Mouse (Mus musculus) adrenal gland, postnatal 14 days (tissue): ENCODE results near the gene Fxyd3. TPM values are rescaled to one million over a fixed set of nuclear protein-coding genes. Genes with fewer than 3 reads are reported as not detected.

Experiments used
- DNase-seq: peaks from one replicate; pipeline ENCODE4 v3.0.0; 2021; ENCODE audit warnings: mixed read lengths
- microRNA-seq, 2 experiments: library from miRNA; unstranded; fragments of <30 nt; microRNA quantifications; one replicate each; pipeline ENCODE4 v1.2.0; 2021
- total RNA-seq: library from RNA; stranded (reverse); gene quantifications from 2 replicates; pipeline ENCODE4 v1.2.3, GENCODE M21; 2021

Fxyd3 gene
- total RNA-seq, 1 experiment from 2014 or later = 5.6 TPM

DNA sequence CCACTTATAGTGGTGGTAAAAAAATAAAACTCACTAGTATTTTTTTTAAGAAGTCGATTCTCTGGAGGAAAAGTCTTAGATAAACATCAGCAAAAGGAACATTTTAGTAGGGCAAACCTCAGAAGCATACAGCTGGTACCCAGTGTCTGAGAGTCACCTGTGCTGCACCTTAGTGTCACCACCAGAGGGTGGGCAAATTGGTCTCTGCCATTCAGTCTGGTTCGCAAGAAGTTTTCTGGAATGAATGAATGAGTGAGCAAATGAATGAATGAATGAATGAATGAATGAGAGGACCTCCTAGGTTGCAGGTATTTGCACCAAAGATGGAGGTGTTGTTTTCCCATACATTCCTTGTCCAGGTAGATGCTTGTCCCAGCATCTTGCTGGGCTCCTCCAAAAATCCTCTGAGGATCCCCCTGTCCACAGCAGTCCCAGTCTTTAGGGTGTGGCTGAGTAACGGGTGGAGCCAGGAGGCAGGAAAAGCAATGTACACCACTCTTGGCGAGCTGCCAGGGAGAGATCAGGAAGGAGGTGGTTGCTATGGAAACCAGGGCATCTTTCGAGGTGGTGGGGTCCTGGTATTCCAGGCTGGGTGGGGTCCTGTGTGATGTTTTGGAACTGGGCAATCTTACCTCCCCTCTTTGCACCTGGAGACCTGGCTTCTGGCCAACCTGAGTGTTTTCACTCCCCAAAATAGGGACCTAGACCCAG lies 27.2 kb downstream of the Fxyd3 start:
- DNase-seq = no peak

DNA sequence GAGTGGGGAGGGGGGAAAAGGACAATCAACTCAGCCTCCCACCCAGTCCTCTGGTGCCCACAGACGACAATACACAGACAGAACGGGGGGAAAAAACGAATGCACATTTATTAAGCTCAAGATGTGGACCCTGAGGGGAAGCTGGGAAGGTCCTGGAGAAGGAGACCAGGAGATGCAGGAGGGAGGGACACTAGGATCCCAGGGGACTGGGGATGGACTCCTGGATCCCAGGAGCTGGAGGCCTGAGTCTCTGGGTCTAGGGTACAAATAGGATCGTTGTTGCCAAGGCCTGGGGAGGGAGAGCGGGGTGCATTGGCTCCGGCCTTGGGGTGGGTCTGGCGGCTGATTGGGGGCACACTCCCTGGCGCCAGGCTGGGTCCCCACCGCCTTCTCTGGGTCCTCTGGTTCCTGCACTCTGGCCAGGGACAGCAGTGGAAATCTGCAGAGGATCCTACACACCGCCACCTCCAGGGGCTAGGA lies 34.0 kb downstream of the Fxyd3 start, which contains the start of gene Fxyd5:
Gene Fxyd5 (minus strand): TSS at position 51 of the 480 bp plus-strand sequence.
- DNase-seq = no peak

GRCm38 (mm10) chr7:31041662-31042315 lies 34.7 kb downstream of the Fxyd3 start:
- peak; percentile 76 for DNase-seq

DNA sequence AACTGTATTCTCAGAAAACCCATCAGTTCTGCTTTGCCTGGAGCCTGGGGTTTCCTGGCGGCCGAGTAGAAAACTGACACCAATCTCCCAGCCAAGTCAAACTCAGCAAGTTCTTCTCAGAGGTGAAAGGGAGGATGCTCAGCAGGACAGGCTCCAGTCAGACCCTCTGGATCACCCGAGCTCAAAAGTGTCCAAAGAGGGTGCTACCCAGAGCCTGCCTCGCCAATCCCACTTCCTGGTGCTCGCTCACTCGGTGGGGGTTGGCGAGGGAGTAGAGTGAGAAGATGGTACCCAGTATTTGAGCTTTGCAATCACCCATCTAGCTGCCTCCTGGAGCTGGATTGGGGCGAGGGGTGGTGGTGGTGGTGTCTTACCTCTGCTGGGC lies 35.5 kb downstream of the Fxyd3 start:
- no peak for DNase-seq

DNA sequence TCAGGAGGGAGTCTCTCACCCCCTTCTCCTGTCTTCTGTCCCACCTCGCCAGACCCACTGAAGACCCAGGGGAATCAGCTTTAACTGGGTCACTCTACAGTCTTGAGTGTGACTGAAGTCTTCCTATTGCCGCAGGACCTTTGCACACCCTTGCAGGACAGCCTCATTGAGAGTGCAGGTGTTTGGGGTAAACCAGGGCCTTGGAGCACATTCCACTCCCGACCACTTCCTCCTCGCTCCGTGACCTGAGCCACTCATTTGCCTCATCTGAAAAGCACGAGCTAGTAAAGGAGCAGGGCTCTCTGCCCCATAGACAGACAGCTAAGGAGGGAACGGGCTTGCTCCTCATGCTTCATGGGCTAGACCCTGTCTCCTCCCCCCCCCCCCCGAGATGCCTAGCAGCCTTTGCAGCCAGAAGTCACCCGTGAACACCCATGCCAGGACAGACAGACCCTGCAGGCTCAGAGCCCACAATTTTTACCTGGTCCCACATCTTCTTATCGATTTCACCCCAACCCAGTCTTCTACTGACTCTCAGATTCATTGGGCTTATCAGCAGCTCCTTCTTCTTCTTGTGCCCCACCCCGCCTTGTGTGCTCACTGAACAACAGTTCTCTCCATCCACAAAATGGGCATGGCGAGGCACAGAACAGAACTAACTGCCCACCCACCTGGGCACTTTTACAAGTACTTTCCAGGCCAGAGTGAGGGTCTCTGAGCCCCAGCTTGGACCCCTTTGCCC lies 36.1 kb downstream of the Fxyd3 start:
- no peak for DNase-seq

DNA sequence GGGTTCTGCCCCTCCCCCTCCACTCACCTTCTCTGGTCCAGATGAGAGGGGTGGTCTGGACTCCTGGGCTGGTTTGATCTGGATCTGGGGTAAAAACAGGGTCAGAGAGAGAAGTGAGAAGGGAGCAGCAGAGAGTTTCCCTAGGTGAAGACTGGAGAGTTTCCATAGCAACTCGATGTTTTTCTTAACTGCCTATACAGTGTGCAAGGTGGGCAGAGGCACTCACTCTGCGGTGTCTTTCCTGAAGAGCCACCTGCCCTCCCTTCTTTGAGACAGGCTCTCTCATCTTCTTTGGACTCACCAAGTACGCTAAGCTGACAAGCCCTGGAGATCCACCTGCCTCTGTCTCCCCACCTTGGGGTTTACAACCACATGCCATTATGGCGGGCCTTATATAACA lies 37.5 kb downstream of the Fxyd3 start:
- no peak for DNase-seq

DNA sequence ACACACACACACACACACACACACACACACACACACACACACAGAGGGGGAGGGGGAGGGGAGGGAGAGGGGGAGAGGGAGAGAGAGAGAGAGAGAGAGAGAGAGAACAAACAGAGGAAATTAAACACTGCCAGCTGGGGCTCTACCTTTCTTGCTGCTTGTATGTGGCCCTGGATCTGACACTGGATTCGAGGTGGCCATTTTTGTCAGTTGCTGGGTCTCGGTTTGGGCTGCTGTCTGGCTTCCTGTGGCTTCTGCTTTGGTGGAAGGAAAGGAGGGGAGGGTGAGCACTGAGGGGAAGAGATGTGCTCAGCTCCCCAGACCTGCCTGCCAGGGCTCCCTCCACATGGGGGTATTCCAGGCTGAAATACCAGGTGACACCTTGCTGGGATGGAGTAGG lies 38.8 kb downstream of the Fxyd3 start:
- DNase-seq = no peak

DNA sequence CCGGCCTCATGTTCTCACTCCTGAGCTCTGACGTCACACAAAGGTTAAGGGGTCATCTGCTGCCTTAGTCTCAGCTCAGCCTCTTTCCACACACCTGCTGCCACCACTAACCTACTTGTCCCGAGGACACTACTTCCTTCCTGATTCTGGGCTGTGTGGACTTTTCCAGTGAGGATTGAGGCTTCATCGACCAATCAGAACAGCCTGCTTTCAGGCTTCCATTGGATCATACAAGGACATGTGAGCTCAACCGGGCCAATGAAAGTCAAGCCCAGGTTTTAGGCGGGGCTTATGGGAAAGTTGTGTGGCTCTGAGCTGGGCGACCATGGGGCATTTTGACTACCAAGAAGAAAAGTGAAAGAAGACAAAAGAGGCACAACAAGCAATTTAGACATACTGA lies 39.6 kb downstream of the Fxyd3 start:
- no peak for DNase-seq

DNA sequence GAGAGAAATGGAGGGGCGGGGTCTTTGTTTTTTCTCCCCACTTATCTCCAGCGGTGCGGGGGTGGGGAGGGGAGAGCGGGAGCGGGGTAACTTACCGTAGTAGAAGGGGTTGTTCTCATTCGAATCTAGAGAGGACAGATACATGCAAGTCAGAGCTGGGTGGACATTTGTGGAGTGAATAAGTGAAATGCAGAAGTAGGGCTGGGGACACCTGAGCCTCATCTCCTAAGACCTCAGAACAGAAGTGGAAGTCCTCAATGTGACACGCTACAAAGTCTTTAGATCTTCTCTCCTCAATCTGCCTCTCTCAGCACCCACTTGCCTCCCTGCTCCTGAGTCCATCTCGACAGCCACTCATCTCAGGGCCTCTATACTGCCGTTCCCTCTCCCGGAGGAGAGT lies 41.2 kb downstream of the Fxyd3 start:
- DNase-seq = no peak

GRCm38 (mm10) chr7:31034789-31035188 lies 41.7 kb downstream of the Fxyd3 start:
- peak; percentile 65 for DNase-seq

GRCm38 (mm10) chr7:31033409-31034165 lies 42.9 kb downstream of the Fxyd3 start:
- DNase-seq = no peak

GRCm38 (mm10) chr7:31031731-31032130 lies 44.8 kb downstream of the Fxyd3 start:
- DNase-seq = no peak

DNA sequence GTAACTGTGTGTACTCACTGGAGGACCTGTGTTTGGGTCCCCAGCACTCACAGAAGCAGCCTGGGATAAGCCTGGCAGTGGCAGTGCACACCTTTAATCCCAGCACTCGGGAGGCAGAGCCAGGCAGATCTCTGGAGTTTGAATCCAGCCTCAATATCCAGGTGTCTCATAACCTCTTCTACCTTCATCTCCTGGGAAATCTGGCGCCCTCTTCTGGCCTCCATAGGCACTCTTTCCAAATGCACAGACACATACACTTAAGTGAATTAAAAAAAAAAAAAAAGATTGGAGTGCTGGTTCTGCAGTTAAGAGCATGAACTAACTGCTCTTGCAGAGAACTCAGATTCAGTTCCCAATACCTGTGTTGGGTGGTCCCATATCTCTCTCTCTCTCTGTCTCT lies 45.8 kb downstream of the Fxyd3 start:
- DNase-seq = no peak

GRCm38 (mm10) chr7:31028609-31029008 lies 47.9 kb downstream of the Fxyd3 start:
- DNase-seq = no peak

Small RNAs within 50 kb of the gene (microRNA-seq; reads per million reads assigned to microRNA genes)
- gene Mir7050 = 0 reads per million in 2 experiments

Other genes starting within 250 kb of the Fxyd3 start
- 0.26 and 0.38 TPM in 2 replicates for gene Ffar3, start 220.5 kb downstream of the Fxyd3 start, total RNA-seq
- 0.41 TPM in 1 of 2 replicates, not detected in the other for gene Ffar1, start 215.1 kb downstream of the Fxyd3 start, total RNA-seq
- 3.2 and 14.1 TPM in 2 replicates for gene Cd22, start 196.4 kb downstream of the Fxyd3 start, total RNA-seq
- gene Mag, start 161.8 kb downstream of the Fxyd3 start, total RNA-seq = 0.33 and 0.90 TPM in 2 replicates
- 6.5 TPM in 1 of 2 replicates, not detected in the other for gene Hamp2, start 152.0 kb downstream of the Fxyd3 start, total RNA-seq
- gene Hamp, start 132.7 kb downstream of the Fxyd3 start, total RNA-seq = 4.3 TPM in 1 of 2 replicates, not detected in the other
- gene Usf2, start 119.9 kb downstream of the Fxyd3 start, total RNA-seq = 111 and 115 TPM in 2 replicates
- 6.7 and 19.9 TPM in 2 replicates for gene Lsr, start 103.2 kb downstream of the Fxyd3 start, total RNA-seq
- 0.34 and 1.1 TPM in 2 replicates for gene Fam187b, start 102.9 kb downstream of the Fxyd3 start, total RNA-seq
- 32.7 and 63.0 TPM in 2 replicates for gene Fxyd5, start 34.2 kb downstream of the Fxyd3 start, total RNA-seq
- 3.6 and 10.7 TPM in 2 replicates for gene Fxyd7, start 25.2 kb downstream of the Fxyd3 start, total RNA-seq
- 340 and 374 TPM in 2 replicates for gene Fxyd1, start 19.5 kb downstream of the Fxyd3 start, total RNA-seq
- gene Lgi4, start 17.4 kb downstream of the Fxyd3 start, total RNA-seq = 5.6 TPM in 2 replicates
- 3.8 and 41.6 TPM in 2 replicates for gene Hpn, start 38.6 kb upstream of the Fxyd3 start, total RNA-seq
- gene Scn1b, start 50.3 kb upstream of the Fxyd3 start, total RNA-seq = 8.6 and 11.8 TPM in 2 replicates
- gene Gramd1a, start 79.2 kb upstream of the Fxyd3 start, total RNA-seq = 45.9 and 72.5 TPM in 2 replicates
- not detected in 2 replicates for gene Scgb2b2, start 213.8 kb upstream of the Fxyd3 start, total RNA-seq
- not detected in 2 replicates for gene Scgb1b2, start 215.1 kb upstream of the Fxyd3 start, total RNA-seq